Mouse (Mus musculus): Measurements from ENCODE around the gene Tmcc1. TPM values are rescaled to one million over a fixed set of nuclear protein-coding genes. Genes with fewer than 3 reads are reported as not detected.

The Tmcc1 gene
- polyA plus RNA-seq, 1 experiment from 2014 or later = 12.6 TPM

GRCm38 (mm10) chr6:115969103-115969502 lies 224.2 kb downstream of the Tmcc1 start:
- Histone ChIP-seq H3K27me3 (ENCODE audit: control insufficient read depth, insufficient read depth, low read length) (no peaks in the 10 kb centered on the region), H3K4me3 (ENCODE audit: control insufficient read depth in 1 of 2, insufficient read depth in 1 of 2, low read depth in 1 of 2, low read length in 2 of 2) (no peak overlapping the region), H3K9me3 (ENCODE audit: control insufficient read depth, low read length) (no peaks in the 10 kb centered on the region), H3K9ac (ENCODE audit: low read length) (no peak overlapping the region), H3K4me2 (ENCODE audit: low read length) (no peak overlapping the region), H3K36me3 (ENCODE audit: control insufficient read depth, insufficient read depth, low read length) (peaks cover 58% of the 10 kb centered on the region), H3K27ac (replicated peaks in 1 of 2; ENCODE audit: control insufficient read depth in 1 of 2, insufficient read depth in 1 of 2, low read depth in 2 of 2, low read length in 2 of 2) (no peak overlapping the region), H3K4me1 (ENCODE audit: control insufficient read depth in 2 of 2, insufficient read depth in 2 of 2, low read length in 2 of 2) (peaks cover 24 to 27% of the 10 kb centered on the region in 2 experiments)
- WGBS = 68% methylated on average over 9 of the region's 9 CpGs
- ATAC-seq (ENCODE audit: insufficient number of reproducible peaks, insufficient read depth, low FRiP score, low read depth) = no peak

- Histone ChIP-seq H3K4me3 (ENCODE audit: control insufficient read depth in 1 of 2, insufficient read depth in 1 of 2, low read depth in 1 of 2, low read length in 2 of 2) (no peak overlapping the region), H3K4me2 (ENCODE audit: low read length) (no peak overlapping the region), H3K4me1 (ENCODE audit: control insufficient read depth in 2 of 2, insufficient read depth in 2 of 2, low read length in 2 of 2) (peaks cover 24 to 27% of the 10 kb centered on the region in 2 experiments), H3K27ac (replicated peaks in 1 of 2; ENCODE audit: control insufficient read depth in 1 of 2, insufficient read depth in 1 of 2, low read depth in 2 of 2, low read length in 2 of 2) (no peak overlapping the region), H3K9ac (ENCODE audit: low read length) (no peak overlapping the region), H3K9me3 (ENCODE audit: control insufficient read depth, low read length) (no peaks in the 10 kb centered on the region), H3K36me3 (ENCODE audit: control insufficient read depth, insufficient read depth, low read length) (peaks cover 59% of the 10 kb centered on the region), H3K27me3 (ENCODE audit: control insufficient read depth, insufficient read depth, low read length) (no peaks in the 10 kb centered on the region)
- no peak for ATAC-seq (ENCODE audit: insufficient number of reproducible peaks, insufficient read depth, low FRiP score, low read depth)
- 87% methylated on average over 6 of the region's 6 CpGs for WGBS
Observed at GRCm38 (mm10) chr6:115968700-115969099, 224.6 kb downstream of the Tmcc1 start.

Other genes starting within 250 kb of the Tmcc1 start
- gene H1foo, start 248.5 kb downstream of the Tmcc1 start, polyA plus RNA-seq (2014; fragmentation: Nextera tagmentation; extraction: Ambion mirVana) = not detected in 2 replicates
- gene Plxnd1, start 198.5 kb downstream of the Tmcc1 start, polyA plus RNA-seq (2014; fragmentation: Nextera tagmentation; extraction: Ambion mirVana) = 58.8 and 68.9 TPM in 2 replicates
- 34.2 and 36.3 TPM in 2 replicates for gene Washc2, start 14.6 kb upstream of the Tmcc1 start, polyA plus RNA-seq (2014; fragmentation: Nextera tagmentation; extraction: Ambion mirVana)
- 3.4 and 3.5 TPM in 2 replicates for gene Zfand4, start 70.7 kb upstream of the Tmcc1 start, polyA plus RNA-seq (2014; fragmentation: Nextera tagmentation; extraction: Ambion mirVana)
- 22.2 and 28.6 TPM in 2 replicates for gene March8, start 144.5 kb upstream of the Tmcc1 start, polyA plus RNA-seq (2014; fragmentation: Nextera tagmentation; extraction: Ambion mirVana)

All from heart, embryonic 14.5 days (tissue).